Mouse (Mus musculus) natural killer cell, adult 2 months (primary cell): ENCODE measurements at regions not wholly inside any gene's neighbourhood (a gene's known extent, or its start where the extent isn't known, plus 50 kb on each side); places are given as distances from the start of the nearest gene placed in this dataset.
A peak's percentile ranks its signal among the peaks of the same experiment; 100 is the strongest.

Experiments
- DNase-seq, 2 experiments: peaks; one replicate each; pipeline ENCODE4 v3.0.0; 2022; ENCODE audit warnings: low spot score in 2 of 2

GRCm38 (mm10) chr8:126661511-126662142, 67.8 kb upstream of the Irf2bp2 start:
- DNase-seq: no peak

DNA sequence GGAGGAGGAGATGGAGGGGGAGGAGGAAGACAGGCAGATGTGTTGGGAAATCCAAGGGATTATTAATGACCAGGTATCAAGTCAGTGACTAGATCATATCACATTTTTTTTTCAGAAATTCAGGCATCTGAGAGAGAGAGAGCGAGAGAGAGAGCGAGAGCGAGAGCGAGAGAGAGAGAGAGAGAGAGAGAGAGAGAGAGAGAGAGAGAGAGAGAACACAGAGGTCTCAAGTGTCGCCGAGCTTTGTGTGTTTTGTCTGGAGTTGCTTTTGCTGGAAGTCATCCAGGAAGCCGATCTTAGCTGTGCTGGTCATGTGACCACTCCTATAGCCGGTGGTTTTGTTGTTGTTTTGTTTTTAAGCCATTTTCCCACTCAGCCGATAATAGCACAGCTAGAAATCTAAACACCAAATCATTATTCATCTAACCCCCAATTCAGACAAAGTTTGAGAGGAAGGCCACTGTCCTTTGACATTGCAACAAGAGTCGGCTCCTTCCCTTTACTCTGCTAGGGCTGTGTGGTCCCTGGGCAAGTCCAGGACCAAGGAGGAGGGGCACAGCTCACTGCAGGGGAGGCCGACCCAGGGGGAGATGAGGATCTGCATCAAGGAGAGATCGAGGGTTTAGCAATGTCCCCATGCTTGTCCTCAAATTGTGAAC, 67.0 kb upstream of the Irf2bp2 start:
- DNase-seq: no peak

DNA sequence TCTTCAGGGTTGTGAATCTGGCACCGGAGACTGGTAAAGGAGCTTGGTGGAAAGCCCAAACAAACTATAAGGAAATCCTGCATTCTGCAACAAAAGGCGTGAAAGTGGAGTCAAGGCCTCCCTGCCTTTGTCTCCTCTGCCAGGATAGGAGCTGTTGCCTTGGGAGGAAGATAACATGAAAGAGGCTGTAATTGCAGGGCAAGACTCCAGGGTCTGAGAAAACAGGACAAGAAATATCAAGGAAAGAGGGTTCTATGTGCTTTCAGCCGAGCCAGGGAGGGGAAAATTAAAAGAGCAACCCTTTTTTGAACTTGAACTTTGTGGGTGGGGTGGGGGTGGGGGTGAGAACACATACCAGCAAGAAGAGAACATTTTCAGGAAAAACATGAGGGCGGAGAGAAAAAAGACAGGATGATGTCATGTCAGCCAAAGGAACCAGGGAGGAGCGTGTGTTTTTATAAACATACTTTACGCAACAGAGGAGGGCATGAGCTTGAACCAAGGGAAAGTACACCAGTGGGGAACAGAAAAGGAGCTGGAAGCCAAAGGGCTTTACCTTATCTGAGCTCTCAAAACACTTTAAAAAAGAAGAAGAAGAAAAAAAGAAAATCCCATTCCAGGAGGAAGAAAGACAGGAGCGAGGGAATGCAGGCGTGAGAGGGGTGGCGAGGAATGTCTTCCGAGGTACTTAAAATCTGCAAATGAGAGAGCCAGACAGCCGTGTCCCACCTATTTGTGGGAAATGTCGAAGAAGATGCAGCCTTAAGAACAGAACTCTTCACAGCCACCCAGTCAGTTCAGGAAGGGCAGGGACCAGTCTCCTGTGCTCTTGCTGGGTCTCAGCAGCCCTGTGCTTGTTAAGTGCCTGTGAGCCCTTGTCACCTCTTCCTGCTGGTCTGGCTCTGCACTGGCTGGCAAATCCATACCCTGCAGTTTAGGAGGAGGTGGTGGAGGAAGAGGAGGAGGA, 66.2 kb upstream of the Irf2bp2 start:
- DNase-seq: no peak

GRCm38 (mm10) chr8:126657546-126657945, 63.8 kb upstream of the Irf2bp2 start:
- no peak for DNase-seq

- no peak for DNase-seq
These were observed 62.9 kb upstream of the Irf2bp2 start for GRCm38 (mm10) chr8:126656554-126657260.

DNA sequence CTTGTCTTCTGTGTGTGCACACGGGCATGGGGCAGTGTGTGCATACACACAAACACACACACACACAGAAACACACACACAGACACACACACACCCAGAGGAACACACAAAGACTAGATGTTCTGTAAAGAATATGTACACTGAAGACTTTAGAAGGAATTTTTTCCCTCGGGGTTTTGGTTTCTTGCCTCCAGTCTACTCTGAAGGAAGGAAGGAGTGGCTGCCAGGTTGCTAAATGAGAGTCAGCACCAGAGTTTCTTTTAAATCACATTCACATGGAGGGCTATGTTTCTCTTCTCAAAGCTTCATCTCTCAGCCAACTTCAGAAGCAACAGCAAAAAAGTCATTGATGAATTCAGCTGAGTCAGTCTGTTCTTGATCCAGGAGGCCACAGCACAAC, 61.8 kb upstream of the Irf2bp2 start:
- no peak for DNase-seq

DNA sequence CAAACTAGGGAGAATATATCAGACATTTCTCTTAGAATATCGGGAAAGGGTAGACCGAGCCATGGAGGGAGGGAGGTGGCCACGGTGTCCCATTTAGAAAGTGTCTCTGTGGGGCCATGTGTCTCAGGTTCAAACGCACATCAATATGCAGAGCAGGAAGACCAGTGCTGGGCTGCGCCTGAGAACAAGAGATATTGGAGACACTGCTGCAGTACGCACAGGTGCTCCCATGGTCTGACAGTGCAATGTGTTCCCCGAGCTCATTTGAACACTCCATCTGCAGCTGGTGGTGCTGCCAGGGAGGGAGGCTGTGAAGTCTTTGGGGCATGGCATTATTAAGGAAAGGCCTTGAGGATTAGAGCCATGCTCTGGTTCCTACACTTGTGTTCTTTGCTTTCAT, 60.6 kb upstream of the Irf2bp2 start:
- DNase-seq: no peak

DNA sequence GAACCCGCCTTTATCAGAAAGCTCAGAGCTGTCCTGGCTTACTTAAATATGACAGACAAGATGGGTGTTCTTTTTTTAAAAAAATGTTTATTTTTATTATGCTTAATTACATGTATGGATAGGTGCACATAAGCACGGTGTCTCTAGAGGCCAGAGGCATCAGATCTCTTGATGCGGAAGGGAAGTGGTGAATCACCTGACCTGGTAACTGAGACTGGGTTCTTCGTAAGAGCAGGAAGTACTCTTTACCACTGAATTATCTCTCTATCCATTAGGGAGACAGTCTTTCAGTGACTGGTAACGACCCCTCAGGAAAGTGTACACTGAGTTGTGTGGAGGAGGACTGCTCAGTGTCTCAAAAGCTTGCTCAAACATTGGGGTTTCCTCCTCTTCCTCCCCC, 58.4 kb upstream of the Irf2bp2 start:
- peak; percentile 20 to 51 for DNase-seq

- no peak for DNase-seq
These were observed 57.2 kb upstream of the Irf2bp2 start for GRCm38 (mm10) chr8:126650945-126651344.

DNA sequence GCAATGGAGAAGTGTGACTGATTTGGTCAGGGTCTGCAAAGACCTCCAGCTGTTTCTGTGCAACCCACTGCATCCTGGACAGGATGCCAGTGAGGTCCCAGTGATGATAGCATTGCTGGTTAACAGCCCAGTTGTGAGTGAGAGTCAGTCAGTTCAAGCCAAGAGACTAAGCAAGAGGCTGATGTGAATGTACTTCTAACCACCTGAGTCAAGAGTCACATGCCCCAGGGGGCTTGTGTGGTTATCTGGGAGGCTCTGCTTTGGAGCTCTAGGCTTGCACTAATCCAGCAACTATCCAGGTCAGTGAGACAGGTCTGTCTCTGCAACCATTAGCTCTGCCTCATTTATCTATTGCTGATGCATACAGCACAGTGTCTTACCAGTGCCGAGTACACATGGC, 55.5 kb upstream of the Irf2bp2 start:
- no peak for DNase-seq

GRCm38 (mm10) chr8:126647350-126647749, 53.6 kb upstream of the Irf2bp2 start:
- DNase-seq: no peak

GRCm38 (mm10) chr8:126646604-126647311, 53.0 kb upstream of the Irf2bp2 start:
- no peak for DNase-seq

DNA sequence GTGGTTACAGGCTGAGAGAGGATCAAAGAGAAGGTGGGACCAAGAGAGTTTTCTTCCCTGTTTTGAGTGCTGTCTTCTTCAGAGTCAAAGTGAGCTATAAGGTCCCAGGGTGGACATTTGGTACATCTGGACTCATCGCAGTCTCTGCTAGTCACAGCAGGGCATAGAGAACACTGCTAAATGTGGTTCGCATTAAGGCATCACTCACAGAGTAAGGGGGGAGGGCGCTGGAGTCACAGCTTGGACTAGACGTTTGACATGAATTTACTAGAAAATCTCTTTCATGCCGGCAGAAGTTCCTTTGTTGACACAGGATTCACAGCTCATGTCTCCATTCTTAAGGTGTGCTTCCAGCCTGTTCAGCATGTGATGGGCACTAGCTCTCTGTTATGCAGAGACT, 50.4 kb upstream of the Irf2bp2 start:
- no peak for DNase-seq
